In genomic region chr4:12369551-12369950, GRCm38 (mm10) we compare ENCODE assay signal across 27 mouse cellular contexts.
"Had no signal": no experiment of that assay in that cellular context is flagged by ENCODE, and none has a peak within 500 bp of the region (broad histone marks: within the 10 kb centered on the region; RNA-seq: fewer than 3 reads in every experiment).

No protein-coding gene starts in this region.

- H3K27ac ChIP-seq: gastrocnemius, adult 2 months; heart, embryonic 10.5 days; hindbrain, embryonic 10.5 days; hindbrain, embryonic 12.5 days; hindbrain, embryonic 15.5 days; hindbrain, postnatal 0 days; kidney, embryonic 15.5 days; kidney, postnatal 0 days; limb, embryonic 13.5 days; limb, embryonic 15.5 days; liver, embryonic 12.5 days; liver, embryonic 14.5 days had no signal

- H3K9ac ChIP-seq: heart, embryonic 12.5 days; hindbrain, embryonic 12.5 days; hindbrain, embryonic 15.5 days; kidney, embryonic 15.5 days; limb, embryonic 13.5 days; limb, embryonic 15.5 days; liver, embryonic 12.5 days; liver, embryonic 14.5 days had no signal

- DNase-seq: gastrocnemius, adult 2 months; gastrocnemius, postnatal 10 days; gastrocnemius, postnatal 25 days; heart, adult 18-20 months; heart, postnatal 10 days; heart, postnatal 4 days; kidney, adult 11 months; kidney, adult 2 months; kidney, adult 9 months; kidney, postnatal 14 days; kidney, postnatal 36 days; layer of hippocampus, adult 9-11 months; layer of hippocampus, postnatal 36 days; left cerebral cortex, postnatal 4 days had no signal

- ATAC-seq: hindbrain, postnatal 0 days; intestine, embryonic 16.5 days; liver, embryonic 12.5 days had no signal

- H3K4me1 ChIP-seq: heart, embryonic 10.5 days; heart, embryonic 12.5 days; hindbrain, embryonic 12.5 days; hindbrain, embryonic 15.5 days; kidney, embryonic 15.5 days; limb, embryonic 13.5 days; limb, embryonic 15.5 days; liver, embryonic 12.5 days had no signal

- H3K9me3 ChIP-seq: heart, embryonic 10.5 days; heart, embryonic 12.5 days; hindbrain, embryonic 10.5 days; hindbrain, embryonic 12.5 days; hindbrain, embryonic 15.5 days; kidney, embryonic 15.5 days; limb, embryonic 13.5 days; limb, embryonic 15.5 days; liver, embryonic 12.5 days had no signal

- H3K4me2 ChIP-seq: heart, embryonic 12.5 days; hindbrain, embryonic 12.5 days; hindbrain, embryonic 15.5 days; kidney, embryonic 15.5 days; limb, embryonic 13.5 days; limb, embryonic 15.5 days; liver, embryonic 12.5 days had no signal

- H3K36me3 ChIP-seq: heart, embryonic 10.5 days; heart, embryonic 12.5 days; hindbrain, embryonic 10.5 days; hindbrain, embryonic 12.5 days; hindbrain, embryonic 15.5 days; kidney, embryonic 15.5 days; limb, embryonic 13.5 days; limb, embryonic 15.5 days; liver, embryonic 12.5 days had no signal

- H3K4me3 ChIP-seq: gastrocnemius, adult 2 months; heart, embryonic 10.5 days; heart, embryonic 12.5 days; hindbrain, embryonic 10.5 days; hindbrain, embryonic 12.5 days; hindbrain, embryonic 15.5 days; kidney, embryonic 15.5 days; limb, embryonic 13.5 days; limb, embryonic 15.5 days; liver, embryonic 12.5 days had no signal

- H3K27me3 ChIP-seq: heart, embryonic 12.5 days; hindbrain, embryonic 12.5 days; hindbrain, embryonic 15.5 days; kidney, embryonic 15.5 days; limb, embryonic 13.5 days; limb, embryonic 15.5 days; liver, embryonic 12.5 days had no signal
